Mouse (Mus musculus): ENCODE data around the gene Casp7. TPM values are rescaled to one million over a fixed set of nuclear protein-coding genes. Genes with fewer than 3 reads are reported as not detected.

Casp7 gene
- total RNA-seq, 1 experiment from 2014 or later: 17.9 TPM

DNA sequence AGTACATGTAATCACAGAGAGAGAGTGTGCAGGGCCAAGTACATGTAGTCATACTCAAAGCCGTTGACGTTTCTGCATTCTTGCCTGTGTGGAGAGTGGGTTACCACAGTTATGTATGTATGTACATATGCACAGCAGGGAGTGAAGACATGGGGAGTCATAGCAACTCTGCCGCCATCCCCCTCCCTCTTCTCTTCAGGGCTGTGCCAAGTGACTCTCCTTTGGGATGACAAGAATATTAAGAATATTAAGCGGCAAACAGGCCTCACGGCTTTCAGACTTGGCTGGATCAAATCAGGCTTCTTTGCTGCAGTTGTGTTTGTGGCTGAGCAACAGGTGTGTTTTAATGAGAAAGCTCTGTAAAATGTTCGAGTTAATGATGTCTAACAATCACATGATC lies 92.7 kb downstream of the Casp7 start:
- no peak for ATAC-seq (ENCODE audit: extremely low read depth, insufficient number of reproducible peaks, low FRiP score, poor library complexity, severe bottlenecking)

Other genes with a start within 250 kb of the Casp7 start
- not detected in 2 replicates for gene Habp2, start 110.0 kb upstream of the Casp7 start, total RNA-seq (2017)
- gene Nrap, start 7.1 kb upstream of the Casp7 start, total RNA-seq (2017): not detected in 2 replicates
- gene Plekhs1, start 64.5 kb downstream of the Casp7 start, total RNA-seq (2017): 6.1 and 6.3 TPM in 2 replicates
- gene Dclre1a, start 151.1 kb downstream of the Casp7 start, total RNA-seq (2017): 2.9 and 4.3 TPM in 2 replicates
- gene Nhlrc2, start 151.1 kb downstream of the Casp7 start, total RNA-seq (2017): 19.0 and 19.4 TPM in 2 replicates

Data from neutrophil, adult 5-6 weeks (primary cell).